Mouse (Mus musculus) neural tube, embryonic 14.5 days (tissue): Measurements from ENCODE around the gene Arid4a. TPM values are rescaled to one million over a fixed set of nuclear protein-coding genes. Genes with fewer than 3 reads are reported as not detected.
A peak's percentile ranks its signal among the peaks of the same experiment; 100 is the strongest.

Source experiments
- ATAC-seq: fragments of 200-750 bp; cut with Nextera tagmentation; 2 replicates; pipeline ENCODE4 v1.8.0; 2017; ENCODE audit warnings: low read depth, mild to moderate bottlenecking, moderate TSS enrichment, moderate library complexity
- H3K27ac ChIP-seq: fragments of 300-500 bp; sonication (generic); 2 replicates; pipeline ENCODE4 v1.5.1; 2014; ENCODE audit warnings: low read depth, mild to moderate bottlenecking, control low read depth, low read length, moderate library complexity, mixed read lengths
- H3K27me3 ChIP-seq: fragments of 300-500 bp; sonication (generic); 2 replicates; pipeline ENCODE4 v1.6.1; 2014; ENCODE audit warnings: low read length; ENCODE audit not compliant: control insufficient read depth, insufficient read depth
- H3K36me3 ChIP-seq: fragments of 300-500 bp; sonication (generic); 2 replicates; pipeline ENCODE4 v1.6.1; 2014; ENCODE audit warnings: low read length, mixed read lengths; ENCODE audit not compliant: control insufficient read depth, insufficient read depth
- H3K4me1 ChIP-seq: fragments of 300-500 bp; sonication (generic); 2 replicates; pipeline ENCODE4 v1.6.1; 2014; ENCODE audit warnings: low read length; ENCODE audit not compliant: control insufficient read depth, insufficient read depth
- H3K4me2 ChIP-seq: fragments of 300-500 bp; sonication (generic); 2 replicates; pipeline ENCODE4 v1.6.1; 2014; ENCODE audit warnings: mild to moderate bottlenecking, low read depth, low read length, control low read depth
- H3K4me3 ChIP-seq: fragments of 300-500 bp; sonication (generic); 2 replicates; pipeline ENCODE4 v1.5.1; 2014; ENCODE audit warnings: low read depth, low read length, control low read depth, mixed read lengths
- H3K9ac ChIP-seq: fragments of 300-500 bp; sonication (generic); replicated peaks from 2 replicates; pipeline ENCODE4 v1.6.1; 2014; ENCODE audit warnings: low read depth, mild to moderate bottlenecking, control low read depth, low read length, mixed read lengths
- H3K9me3 ChIP-seq: fragments of 300-500 bp; sonication (generic); 2 replicates; pipeline ENCODE4 v1.6.1; 2016; ENCODE audit warnings: low read length; ENCODE audit not compliant: control insufficient read depth
- WGBS: fragments of 180-500 bp; shearing (Covaris S2); extraction: QIAGEN DNeasy Blood & Tissue Kit; methylation state at CpG from one replicate; pipeline ENCODE4 v1.1.7; 2014; 5-methylcytosine and 5-hydroxymethylcytosine counted together
- polyA plus RNA-seq: library from polyadenylated mRNA; unstranded; fragments of >200 nt; fragmentation: Nextera tagmentation; extraction: Ambion mirVana; gene quantifications from 2 replicates; pipeline ENCODE4 v1.2.1, GENCODE M21; 2014

Gene Arid4a
- polyA plus RNA-seq, 1 experiment from 2014 or later = 45.0 TPM

GRCm38 (mm10) chr12:71136974-71137491, 121.2 kb downstream of the Arid4a start:
- WGBS = under 1% methylated on average over 30 of the region's 30 CpGs
- ATAC-seq = peak; percentile 86
- Histone ChIP-seq H3K4me2 (peak overlapping the region; percentile 84), H3K27me3 (no peaks in the 10 kb centered on the region), H3K27ac (peak overlapping the region; percentile 69), H3K9me3 (no peaks in the 10 kb centered on the region), H3K9ac (peak overlapping the region; percentile 87), H3K4me1 (peaks cover 19% of the 10 kb centered on the region), H3K4me3 (peak overlapping the region; percentile 95), H3K36me3 (0 out of 2 replicates have a peak, but pooled peaks cover 3% of the 10 kb centered on the region)

GRCm38 (mm10) chr12:71137686-71138085, 121.9 kb downstream of the Arid4a start:
- Histone ChIP-seq H3K9ac (peak overlapping the region; percentile 28), H3K36me3 (peaks cover 3% of the 10 kb centered on the region; the same call in 1 of the 2 replicates), H3K4me1 (peaks cover 19% of the 10 kb centered on the region), H3K27me3 (no peaks in the 10 kb centered on the region), H3K4me2 (peak overlapping the region; percentile 84), H3K4me3 (peak overlapping the region; percentile 95), H3K27ac (no peak overlapping the region), H3K9me3 (no peaks in the 10 kb centered on the region)
- WGBS = 8% methylated on average over 11 of the region's 11 CpGs
- no peak for ATAC-seq

- Histone ChIP-seq H3K4me3 (peak overlapping the region; percentile 17; the same call in 1 of the 2 replicates), H3K36me3 (peaks cover 6% of the 10 kb centered on the region), H3K9ac (no peak overlapping the region), H3K9me3 (no peaks in the 10 kb centered on the region), H3K27me3 (no peaks in the 10 kb centered on the region), H3K4me1 (peaks cover 19% of the 10 kb centered on the region), H3K4me2 (no peak overlapping the region), H3K27ac (no peak overlapping the region)
- no peak for ATAC-seq
- WGBS = 83% methylated on average over 5 of the region's 5 CpGs
Measured at GRCm38 (mm10) chr12:71139258-71139828, 123.6 kb downstream of the Arid4a start.

- Histone ChIP-seq H3K9ac (no peak overlapping the region), H3K9me3 (no peaks in the 10 kb centered on the region), H3K27me3 (no peaks in the 10 kb centered on the region), H3K27ac (no peak overlapping the region), H3K4me1 (peaks cover 16% of the 10 kb centered on the region), H3K36me3 (peaks cover 6% of the 10 kb centered on the region), H3K4me2 (no peak overlapping the region), H3K4me3 (no peak overlapping the region)
- no peak for ATAC-seq
Measured at GRCm38 (mm10) chr12:71141189-71141588, 125.4 kb downstream of the Arid4a start.

- 86% methylated on average over 3 of the region's 3 CpGs for WGBS
- Histone ChIP-seq H3K36me3 (peaks cover 38% of the 10 kb centered on the region), H3K27me3 (no peaks in the 10 kb centered on the region), H3K4me3 (no peak overlapping the region), H3K9ac (no peak overlapping the region), H3K27ac (no peak overlapping the region), H3K4me2 (no peak overlapping the region), H3K4me1 (no peaks in the 10 kb centered on the region), H3K9me3 (no peaks in the 10 kb centered on the region)
- no peak for ATAC-seq
Measured at GRCm38 (mm10) chr12:71147641-71148040, 131.9 kb downstream of the Arid4a start.

Other genes starting within 250 kb of the Arid4a start
- 7.3 and 13.8 TPM in 2 replicates for gene Frmd6, start 190.5 kb upstream of the Arid4a start, polyA plus RNA-seq
- 210 and 242 TPM in 2 replicates for gene Actr10, start 78.1 kb upstream of the Arid4a start, polyA plus RNA-seq
- gene Psma3, start 41.4 kb upstream of the Arid4a start, polyA plus RNA-seq = 542 and 609 TPM in 2 replicates
- gene Tomm20l, start 95.4 kb downstream of the Arid4a start, polyA plus RNA-seq = not detected in 2 replicates
- gene Timm9, start 120.7 kb downstream of the Arid4a start, polyA plus RNA-seq = 116 and 140 TPM in 2 replicates
- gene 2700049A03Rik, start 120.9 kb downstream of the Arid4a start, polyA plus RNA-seq = 13.8 and 15.7 TPM in 2 replicates